Mouse (Mus musculus): ENCODE measurements around the gene Snrpe. TPM values are rescaled to one million over a fixed set of nuclear protein-coding genes. Genes with fewer than 3 reads are reported as not detected.

Gene Snrpe
- 1,024 and 1,029 TPM in 2 replicates for polyA plus RNA-seq (2015; fragmentation: Nextera tagmentation; extraction: Ambion mirVana)

DNA sequence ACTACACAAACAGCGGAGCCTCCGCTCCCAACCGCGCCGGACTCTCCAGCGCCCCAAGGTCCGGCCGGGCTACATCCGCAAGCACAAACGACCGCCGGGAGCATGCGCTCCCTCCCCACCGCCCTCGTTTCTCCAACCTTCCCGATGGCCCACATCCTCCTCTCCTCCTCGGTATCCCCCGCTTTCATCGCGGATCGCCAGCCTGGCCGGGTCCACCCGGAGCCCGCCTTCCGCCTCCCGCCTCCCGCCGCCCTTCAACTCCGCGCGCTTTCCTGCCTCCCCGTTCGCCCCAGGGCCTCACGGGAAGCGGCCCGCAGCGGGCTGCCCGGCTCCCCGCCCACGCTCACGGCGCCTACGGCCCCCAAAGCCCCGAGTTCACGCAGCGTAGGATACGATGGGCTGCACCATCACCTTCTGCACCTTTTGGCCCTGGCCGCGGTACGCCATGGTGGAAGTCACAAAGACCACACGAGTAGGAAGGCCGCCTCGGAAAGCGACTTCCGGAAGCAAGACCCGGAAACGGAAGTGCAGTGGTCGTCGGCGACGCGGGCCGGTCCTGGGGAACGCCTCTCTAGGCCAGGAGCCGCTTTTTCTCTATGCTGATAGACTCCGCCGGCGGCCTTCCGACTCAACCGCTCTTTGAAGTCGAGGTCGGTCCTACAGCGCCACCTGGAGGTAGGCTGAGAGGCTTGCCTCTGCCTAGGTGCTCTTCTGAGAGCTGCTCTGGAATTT, at the start of gene Snrpe:
TSS of gene Snrpe (minus strand) at position 521 of the 732 bp plus-strand sequence.
- DNase-seq (ENCODE audit: low spot score): peak; percentile 99

DNA sequence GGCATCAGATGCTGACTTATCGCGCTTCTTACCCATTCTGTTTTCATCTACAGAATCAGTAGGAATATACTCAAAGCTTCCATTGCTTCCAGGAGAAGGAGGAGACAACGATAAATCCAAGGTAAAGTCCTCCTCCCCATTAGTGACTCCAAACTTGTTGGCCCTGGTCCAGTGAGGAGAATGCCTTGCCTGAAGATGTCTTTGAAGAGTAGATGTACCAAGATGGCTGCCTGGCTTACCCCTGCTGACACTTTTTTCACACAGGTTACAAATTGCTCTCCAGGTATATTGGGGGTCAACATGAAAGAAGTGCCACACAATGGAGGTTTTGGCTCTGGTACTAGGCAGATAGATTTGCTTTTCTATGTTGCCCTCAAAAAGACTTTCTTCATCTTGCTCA, 48.8 kb upstream of the Snrpe start:
- DNase-seq (ENCODE audit: low spot score): no peak

DNA sequence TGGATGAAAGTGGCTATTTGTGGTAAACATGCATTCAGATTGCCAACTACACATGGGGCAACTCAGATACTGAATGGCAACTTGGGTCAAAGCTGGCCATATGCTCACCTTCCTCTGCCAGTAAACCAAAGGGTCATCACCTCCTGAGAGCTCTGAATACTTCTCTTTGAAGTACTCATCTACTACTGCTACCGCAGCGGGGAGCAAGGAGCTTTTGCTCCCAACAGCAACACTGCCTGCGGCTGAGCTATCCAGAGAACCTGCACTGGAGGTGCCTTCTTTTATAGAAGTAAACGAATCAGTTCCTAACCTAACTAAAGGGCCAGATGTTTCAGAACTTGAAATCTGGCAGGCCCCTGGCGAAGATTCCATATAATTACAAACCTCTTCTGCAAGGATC, 46.7 kb upstream of the Snrpe start:
- DNase-seq (ENCODE audit: low spot score): no peak

DNA sequence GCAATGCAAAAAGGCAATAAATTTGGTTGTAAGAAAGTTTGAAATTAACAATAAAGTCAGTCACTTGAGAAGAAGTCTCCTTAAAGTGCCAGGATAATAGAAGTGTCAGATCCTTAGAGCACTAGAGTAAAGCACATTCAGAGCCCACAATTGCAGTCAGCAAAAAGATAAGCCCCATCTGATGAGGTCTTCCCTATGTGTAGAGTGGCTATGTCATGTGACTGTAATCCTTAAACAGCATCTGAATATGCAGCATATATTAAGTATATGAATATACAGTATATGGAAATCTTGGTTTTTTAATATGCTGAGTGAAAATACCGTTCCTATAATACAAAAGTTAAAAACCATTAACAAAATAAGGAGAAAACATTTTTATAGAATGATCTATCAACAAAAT, 42.9 kb upstream of the Snrpe start:
- no peak for DNase-seq (ENCODE audit: low spot score)

DNA sequence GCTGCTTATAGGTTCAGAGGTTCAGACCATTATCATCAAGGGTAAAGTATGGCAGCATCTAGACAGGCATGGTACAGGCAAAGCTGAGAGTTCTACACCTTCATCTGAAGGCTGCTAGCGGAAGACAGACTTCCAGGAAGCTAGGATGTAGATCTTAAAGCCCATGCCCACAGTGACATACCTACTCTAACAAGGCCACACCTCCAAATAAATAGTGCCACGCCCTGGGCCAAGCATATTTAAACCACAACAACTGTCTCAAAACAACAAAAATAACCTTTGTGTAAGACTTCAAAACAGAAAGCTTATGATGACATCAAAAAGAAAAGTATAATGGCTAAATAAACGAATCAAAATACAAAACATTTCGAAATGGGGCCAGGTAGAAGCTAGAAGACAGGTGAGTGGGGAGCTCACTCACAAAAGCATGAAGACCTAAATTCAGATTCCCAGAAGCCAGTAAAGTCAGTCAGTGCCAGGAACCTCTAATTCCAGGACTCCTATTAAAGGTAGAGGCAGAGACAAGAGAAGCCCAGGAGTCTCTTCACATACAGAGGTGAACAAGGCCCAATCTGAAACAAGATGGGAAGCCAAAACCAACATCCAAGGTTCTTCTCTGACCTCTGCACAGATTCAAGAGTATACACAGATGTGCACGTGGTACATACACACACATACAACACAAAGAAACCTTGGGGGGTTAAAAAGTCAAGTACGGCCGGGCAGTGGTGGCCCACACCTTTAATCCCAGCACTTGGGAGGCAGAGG, 40.4 kb upstream of the Snrpe start:
- DNase-seq (ENCODE audit: low spot score): no peak

DNA sequence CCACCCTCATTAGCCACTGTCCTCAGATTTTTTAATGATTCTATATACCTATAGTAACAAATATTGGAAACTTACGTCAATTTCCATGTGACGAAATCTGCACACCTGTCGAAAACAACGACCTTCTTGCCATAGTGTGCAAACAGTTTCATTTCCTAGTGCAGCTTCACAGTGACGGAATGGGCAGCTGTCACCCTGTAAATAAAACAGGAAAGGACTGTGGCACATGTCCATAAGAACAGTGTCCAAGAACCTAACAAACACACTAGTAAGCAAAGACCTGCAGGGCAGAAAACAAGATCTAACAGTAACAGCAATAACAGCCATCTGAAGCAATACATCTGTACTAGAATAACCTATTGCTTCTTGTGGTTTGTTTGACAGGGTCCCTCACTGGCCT, 35.6 kb upstream of the Snrpe start:
- DNase-seq (ENCODE audit: low spot score): no peak

DNA sequence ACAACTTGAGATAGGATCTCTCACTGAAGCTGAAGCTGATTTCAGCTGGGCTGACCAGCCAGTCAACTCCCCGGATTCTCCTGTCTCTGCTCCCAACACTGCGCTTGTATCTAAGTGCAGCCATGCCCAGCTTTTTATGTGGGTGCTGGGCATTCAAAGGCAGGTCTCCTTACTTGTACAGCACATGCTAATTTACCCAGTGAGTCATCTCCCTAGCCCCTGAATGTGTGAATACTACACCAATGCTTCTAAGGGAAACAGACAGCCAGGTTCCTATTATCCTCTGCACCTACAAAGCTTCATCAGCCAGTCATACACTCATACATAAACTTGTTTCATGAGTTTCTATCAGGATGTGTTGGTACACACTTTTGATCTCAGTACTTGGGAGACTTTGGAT, 31.1 kb upstream of the Snrpe start:
- DNase-seq (ENCODE audit: low spot score): no peak

DNA sequence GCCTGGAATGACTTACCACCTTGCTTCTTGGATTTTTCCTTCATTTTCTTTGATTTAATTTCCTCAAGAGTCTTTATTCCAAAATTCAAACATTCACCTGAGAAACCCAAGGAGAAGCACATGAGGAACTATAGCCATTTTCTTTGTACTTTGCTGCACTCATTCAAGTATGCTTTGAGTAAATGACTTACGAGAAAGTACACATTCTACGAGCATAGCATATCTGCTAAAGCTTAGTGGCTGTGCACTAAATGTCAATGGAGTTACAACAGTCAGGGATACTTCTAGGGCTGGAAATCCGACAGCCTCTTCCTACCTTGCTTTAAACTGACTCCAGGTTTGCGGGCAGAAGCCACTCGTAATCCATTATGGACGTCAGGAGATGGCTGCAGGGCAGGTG, 28.4 kb upstream of the Snrpe start:
- no peak for DNase-seq (ENCODE audit: low spot score)

DNA sequence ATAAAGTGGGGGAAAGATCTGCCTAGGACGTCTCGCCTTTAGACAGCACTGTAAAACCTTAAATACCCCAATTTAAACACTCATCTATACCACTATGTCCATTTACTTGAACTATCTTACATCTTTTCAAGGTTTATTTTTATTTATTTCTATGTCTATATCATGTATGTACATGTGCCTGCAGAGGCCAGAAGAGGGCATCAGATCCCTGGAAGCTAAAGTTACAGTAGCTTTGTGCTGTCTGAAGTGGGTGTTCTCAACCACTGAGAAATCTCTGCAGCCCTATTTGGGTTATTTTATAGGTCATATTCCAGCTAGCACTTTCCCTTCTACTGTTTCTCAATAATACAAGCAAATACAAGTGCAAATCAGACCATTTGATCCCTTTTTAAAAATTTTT, 22.1 kb upstream of the Snrpe start:
- DNase-seq (ENCODE audit: low spot score): no peak

DNA sequence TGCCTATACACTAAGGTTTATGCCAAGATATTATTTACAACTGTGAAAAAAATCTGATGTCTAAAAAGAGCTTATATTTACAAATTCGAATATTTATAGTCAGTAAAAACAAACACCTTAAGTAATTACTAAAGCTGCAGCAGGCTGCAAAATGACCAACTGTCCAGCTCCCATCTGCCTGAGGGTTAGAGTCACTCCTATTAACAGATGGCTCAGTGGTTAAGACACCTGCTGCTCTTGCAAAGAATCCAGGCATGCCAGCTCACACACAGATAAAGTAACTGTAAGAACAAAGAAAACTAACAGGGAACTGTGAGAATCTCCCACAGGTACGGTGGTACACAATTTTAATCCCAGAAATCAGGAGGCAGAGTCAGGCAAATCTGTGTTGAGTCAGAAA, 15.0 kb upstream of the Snrpe start:
- DNase-seq (ENCODE audit: low spot score): no peak

DNA sequence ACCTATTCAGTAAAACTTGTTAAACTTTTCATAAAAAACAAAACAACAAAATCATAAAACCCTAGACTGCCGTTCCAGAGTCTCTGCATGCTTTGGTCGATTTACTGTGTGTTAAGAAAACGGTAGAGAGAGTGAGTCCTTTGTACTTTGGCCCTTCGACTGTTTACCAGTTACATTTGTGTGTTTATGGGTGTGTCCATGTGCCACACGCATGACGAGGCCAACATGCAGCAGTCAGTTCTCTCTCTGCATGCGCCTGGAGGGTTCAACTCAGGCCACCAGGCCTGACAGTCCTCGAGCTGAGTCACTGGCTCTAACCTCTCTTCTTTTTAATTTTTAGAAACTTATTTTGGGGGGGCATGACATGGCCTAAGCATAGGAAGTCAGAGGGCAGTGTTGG, 8.2 kb upstream of the Snrpe start:
- DNase-seq (ENCODE audit: low spot score): no peak

DNA sequence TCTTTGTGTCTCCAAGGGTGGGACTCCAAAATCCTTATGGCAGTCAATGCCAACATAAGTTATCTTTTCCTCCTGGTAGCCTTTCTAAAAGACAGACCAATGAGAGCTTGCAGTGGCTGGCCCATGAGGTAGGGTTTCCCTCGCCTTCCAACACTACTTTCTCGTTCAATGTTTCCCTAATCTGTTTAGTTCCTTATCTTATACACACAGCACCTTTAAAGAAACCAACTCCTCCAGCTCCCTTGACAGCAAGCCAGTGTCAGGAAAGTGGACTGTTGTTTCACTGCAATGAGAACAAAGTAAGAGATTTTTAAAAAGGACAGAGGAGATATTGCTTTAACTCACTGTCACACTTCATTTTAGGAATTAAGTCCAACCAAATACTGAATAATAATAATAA, 7.8 kb upstream of the Snrpe start:
- no peak for DNase-seq (ENCODE audit: low spot score)

DNA sequence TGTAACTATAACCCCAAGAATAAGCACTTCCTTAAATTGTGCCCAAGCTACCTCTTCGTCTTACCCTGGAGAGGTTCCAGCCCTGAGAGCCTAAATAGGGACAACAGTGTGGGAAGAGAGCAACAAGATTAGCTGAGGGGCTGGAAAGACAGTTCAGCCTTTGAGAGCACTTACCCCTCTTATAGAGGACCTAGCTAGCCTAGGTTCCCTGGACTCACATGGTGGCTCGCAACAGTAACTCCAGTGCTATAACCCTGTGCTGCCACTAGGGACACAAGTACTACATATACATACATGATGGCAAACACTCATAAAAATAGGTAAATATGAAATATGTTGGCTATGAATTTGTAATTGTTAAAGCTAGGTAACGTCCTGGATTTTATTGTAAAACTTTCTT, 3.7 kb upstream of the Snrpe start:
- peak; percentile 38 for DNase-seq (ENCODE audit: low spot score)

DNA sequence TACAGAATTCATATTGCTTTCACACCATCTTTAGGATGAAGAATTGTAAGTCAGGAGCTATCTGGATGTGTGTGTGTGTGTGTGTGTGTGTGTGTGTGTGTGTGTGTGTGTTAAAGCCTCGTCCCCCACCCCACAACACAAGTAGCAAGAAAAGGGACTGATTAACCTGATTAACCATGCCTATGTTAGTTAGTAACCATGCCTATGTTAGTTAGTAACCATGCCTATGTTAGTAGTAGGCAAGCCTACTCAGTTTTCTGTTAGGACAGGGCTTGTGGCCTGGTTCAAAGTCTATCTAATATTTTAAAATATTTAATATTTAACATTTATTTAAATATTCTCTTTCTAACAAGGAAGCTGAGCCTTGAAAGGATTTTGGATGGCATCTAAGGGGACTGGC, 1.3 kb upstream of the Snrpe start:
- DNase-seq (ENCODE audit: low spot score): no peak

DNA sequence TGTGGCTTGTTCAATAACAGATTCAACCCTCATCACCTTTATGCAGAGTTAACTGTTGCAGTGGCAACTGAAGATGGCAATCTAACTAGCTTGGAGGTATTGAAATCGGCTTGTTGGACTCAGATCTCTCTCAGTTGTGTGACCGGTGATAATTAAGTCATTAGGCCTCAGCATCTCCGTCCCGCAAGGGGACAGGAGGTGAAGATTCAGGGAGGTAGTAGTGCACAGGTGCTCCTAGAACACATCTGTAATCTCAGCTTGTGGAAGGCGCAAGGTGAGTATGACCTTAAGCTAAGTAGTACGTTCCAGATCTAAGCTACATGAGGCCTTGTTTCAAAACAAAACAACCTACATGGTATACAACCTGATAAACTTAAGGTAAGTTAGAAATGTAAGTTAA, 510 bp upstream of the Snrpe start:
- no peak for DNase-seq (ENCODE audit: low spot score)

DNA sequence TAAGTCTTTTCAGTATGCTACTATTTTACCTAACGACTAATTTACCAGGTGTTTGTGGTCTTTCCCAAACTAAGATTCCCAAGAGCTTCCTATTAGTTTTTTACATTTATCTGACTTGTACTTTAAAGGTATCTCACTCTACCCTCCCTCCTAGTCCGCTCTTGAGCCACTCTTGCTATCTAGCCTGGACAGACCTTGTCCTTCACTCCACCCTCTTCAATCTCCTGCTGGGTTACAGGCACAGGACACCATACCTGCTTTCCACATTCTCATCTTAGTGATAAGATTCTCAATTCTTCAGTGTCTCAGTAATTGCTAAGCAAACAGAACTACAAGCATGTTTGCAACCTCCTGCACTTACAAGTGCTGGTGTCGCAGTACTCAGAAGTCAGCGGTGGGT, 6.9 kb downstream of the Snrpe start:
- no peak for DNase-seq (ENCODE audit: low spot score)

DNA sequence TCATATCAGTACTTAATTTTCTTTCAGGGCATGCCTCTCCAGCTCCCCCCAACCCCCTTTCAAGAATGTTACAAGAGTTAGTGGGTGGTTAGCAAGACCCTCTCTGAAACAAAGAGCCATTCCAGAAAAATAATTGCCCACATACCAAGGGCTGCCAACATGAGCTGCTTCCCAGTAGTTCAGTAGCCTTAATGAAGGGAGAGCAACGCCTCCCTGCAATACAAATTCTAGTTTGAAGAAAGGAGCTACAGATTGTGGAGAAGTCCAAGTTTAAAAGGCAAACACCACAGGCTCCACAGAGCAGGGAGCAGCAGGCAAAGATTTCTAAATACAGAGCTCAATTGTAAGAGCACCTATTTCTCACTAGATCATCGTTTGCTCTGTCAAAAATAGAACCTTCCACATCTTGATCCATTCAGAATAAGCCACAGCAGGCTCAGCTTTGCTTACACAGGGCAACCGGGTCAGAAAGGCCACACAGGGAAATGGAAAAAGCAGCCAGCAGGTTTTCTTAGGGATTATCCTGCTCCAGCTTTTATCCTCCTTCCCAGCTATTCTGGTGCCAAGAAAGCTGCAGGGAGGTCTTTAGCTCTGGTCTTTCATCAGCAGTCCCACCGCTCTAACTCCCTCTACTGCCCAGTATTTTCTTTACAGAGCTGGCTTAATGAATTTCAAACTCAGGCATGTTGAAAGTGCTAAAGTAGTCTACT, 13.6 kb downstream of the Snrpe start:
- no peak for DNase-seq (ENCODE audit: low spot score)

DNA sequence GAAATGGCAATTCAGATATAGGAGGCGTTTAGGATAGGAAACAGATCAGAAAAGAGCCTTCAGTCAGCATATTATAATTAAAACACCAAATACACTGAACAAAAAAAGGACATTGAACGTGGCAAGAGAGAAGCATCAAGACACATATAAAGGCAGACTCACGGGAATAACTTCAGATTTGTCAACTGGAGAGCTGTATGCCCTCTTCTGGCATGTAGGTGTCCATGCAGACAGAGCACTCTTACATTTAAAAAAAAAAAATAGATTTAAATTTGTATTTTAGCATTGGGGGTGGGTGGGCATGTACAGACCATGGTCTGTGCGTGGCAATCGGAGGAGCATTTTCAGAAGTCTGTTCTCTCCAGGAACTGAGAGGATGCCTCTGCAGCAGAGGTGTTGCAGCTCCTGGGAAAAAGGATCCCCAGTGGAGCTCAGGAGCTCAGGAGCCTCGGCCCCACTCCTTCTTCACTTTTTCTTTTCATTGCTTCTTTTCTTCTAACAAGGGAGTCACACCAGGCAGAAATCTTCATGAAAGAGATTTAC, 24.0 kb downstream of the Snrpe start:
- DNase-seq (ENCODE audit: low spot score): no peak

DNA sequence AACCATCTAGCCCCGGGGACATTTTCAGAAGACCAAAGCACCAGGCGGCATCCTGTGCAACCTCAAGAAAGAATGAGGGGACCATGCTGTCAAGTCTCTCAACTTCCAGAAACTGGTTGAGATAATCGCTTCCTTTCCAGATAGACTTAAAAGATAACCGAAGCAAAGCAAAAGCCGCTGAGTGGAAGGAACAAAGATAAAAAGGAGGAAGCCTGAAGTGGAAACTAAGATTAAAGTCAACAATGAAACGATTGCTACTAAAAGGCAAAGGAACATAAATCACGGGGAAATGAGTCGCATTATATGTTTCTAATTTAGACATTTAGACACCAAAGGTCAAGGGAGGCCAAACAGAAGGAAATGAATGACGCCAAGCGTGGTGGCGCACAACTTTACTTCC, 38.8 kb downstream of the Snrpe start:
- peak; percentile 46 for DNase-seq (ENCODE audit: low spot score)

Data from thymus, postnatal 0 days (tissue).